Mouse (Mus musculus): Measurements from ENCODE around the gene Hspb6. TPM values are rescaled to one million over a fixed set of nuclear protein-coding genes. Genes with fewer than 3 reads are reported as not detected.

Hspb6 gene
- polyA plus RNA-seq, 1 experiment from 2014 or later, result 24.9 TPM

DNA sequence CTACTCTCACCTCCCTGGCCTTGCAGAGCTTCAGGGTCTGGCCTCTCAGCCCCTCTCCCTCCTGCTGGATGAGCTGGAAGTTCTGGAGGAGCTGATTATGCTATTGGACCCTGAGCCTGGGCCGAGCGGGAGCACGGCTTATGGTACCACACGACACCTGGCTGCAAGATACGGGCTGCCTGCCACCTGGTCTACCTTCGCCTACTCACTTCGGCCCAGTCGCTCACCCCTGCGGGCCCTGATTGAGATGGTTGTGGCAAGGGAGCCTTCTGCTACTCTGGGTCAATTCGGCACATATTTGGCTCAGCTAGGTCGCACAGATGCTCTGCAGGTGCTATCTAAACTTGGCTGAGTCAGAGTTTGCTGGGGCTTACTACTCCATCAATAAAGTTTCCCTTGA, 15.6 kb downstream of the Hspb6 start:
- no peaks in the 10 kb centered on the region for H3K27me3 ChIP-seq (ENCODE audit: insufficient read depth, low read length)
- H3K4me2 ChIP-seq, result no peak overlapping the region
- ATAC-seq (ENCODE audit: insufficient read depth), result no peak
- 81% methylated on average over 11 of the region's 11 CpGs for WGBS
- no peak overlapping the region for H3K4me3 ChIP-seq (ENCODE audit: low read depth, low read length)
- no peak overlapping the region for H3K27ac ChIP-seq (ENCODE audit: low read depth)
- no peaks in the 10 kb centered on the region for H3K9me3 ChIP-seq (ENCODE audit: low read depth, low read length)
- H3K4me1 ChIP-seq (ENCODE audit: insufficient read depth), result no peaks in the 10 kb centered on the region
- no peak overlapping the region for H3K9ac ChIP-seq
- DNase-seq, result no peak
- peaks cover 76% of the 10 kb centered on the region for H3K36me3 ChIP-seq (ENCODE audit: insufficient read depth)
- TF ChIP-seq CTCF (IDR thresholded peaks at IDR 0.05; ENCODE audit: low read depth), result no peak

GRCm38 (mm10) chr7:30572389-30572788, 20.4 kb downstream of the Hspb6 start:
- 90% methylated on average over 5 of the region's 5 CpGs for WGBS
- no peaks in the 10 kb centered on the region for H3K27me3 ChIP-seq (ENCODE audit: insufficient read depth, low read length)
- H3K9ac ChIP-seq, result no peak overlapping the region
- H3K9me3 ChIP-seq (ENCODE audit: low read depth, low read length), result no peaks in the 10 kb centered on the region
- no peak overlapping the region for H3K4me3 ChIP-seq (ENCODE audit: low read depth, low read length)
- DNase-seq, result no peak
- H3K36me3 ChIP-seq (ENCODE audit: insufficient read depth), result peaks cover 94% of the 10 kb centered on the region
- no peaks in the 10 kb centered on the region for H3K4me1 ChIP-seq (ENCODE audit: insufficient read depth)
- no peak overlapping the region for H3K4me2 ChIP-seq
- H3K27ac ChIP-seq (ENCODE audit: low read depth), result no peak overlapping the region
- TF ChIP-seq CTCF (IDR thresholded peaks at IDR 0.05; ENCODE audit: low read depth), result no peak
- ATAC-seq (ENCODE audit: insufficient read depth), result no peak

- ATAC-seq (ENCODE audit: insufficient read depth) (no peak), DNase-seq (no peak)
- Histone ChIP-seq H3K27ac (ENCODE audit: low read depth) (no peak overlapping the region), H3K4me3 (ENCODE audit: low read depth, low read length) (no peak overlapping the region), H3K36me3 (ENCODE audit: insufficient read depth) (peaks cover 97% of the 10 kb centered on the region), H3K9me3 (ENCODE audit: low read depth, low read length) (no peaks in the 10 kb centered on the region), H3K4me2 (no peak overlapping the region), H3K27me3 (ENCODE audit: insufficient read depth, low read length) (no peaks in the 10 kb centered on the region), H3K4me1 (ENCODE audit: insufficient read depth) (no peaks in the 10 kb centered on the region), H3K9ac (no peak overlapping the region)
- no peak for TF ChIP-seq CTCF (IDR thresholded peaks at IDR 0.05; ENCODE audit: low read depth)
- 77% methylated on average over 2 of the region's 2 CpGs for WGBS
Observed at GRCm38 (mm10) chr7:30572969-30573368, 21.0 kb downstream of the Hspb6 start.

DNA sequence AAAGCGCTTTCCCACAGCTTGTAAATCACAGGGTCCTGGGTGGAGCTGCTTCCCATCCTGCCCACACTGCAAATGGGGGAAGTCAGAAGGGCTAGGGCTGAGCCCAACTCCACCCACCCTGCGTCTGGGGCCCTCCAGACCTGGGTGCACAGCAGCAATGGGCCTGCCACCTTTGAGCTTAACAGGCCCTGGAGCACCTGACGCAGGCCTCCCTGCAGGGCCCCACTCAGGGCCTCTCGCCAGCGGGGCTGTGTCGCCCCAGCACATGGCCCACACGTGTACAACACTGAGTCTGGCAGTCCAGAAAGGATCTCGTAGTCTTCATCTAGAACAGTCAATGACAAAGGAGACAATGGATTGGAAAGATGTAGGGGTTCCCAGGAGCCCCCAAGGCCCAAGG, 28.0 kb downstream of the Hspb6 start:
- Histone ChIP-seq H3K9ac (no peak overlapping the region), H3K9me3 (ENCODE audit: low read depth, low read length) (no peaks in the 10 kb centered on the region), H3K4me1 (ENCODE audit: insufficient read depth) (no peaks in the 10 kb centered on the region), H3K27ac (ENCODE audit: low read depth) (no peak overlapping the region), H3K4me2 (no peak overlapping the region), H3K36me3 (ENCODE audit: insufficient read depth) (peaks cover 99% of the 10 kb centered on the region), H3K27me3 (ENCODE audit: insufficient read depth, low read length) (no peaks in the 10 kb centered on the region), H3K4me3 (ENCODE audit: low read depth, low read length) (no peak overlapping the region)
- WGBS, result 89% methylated on average over 8 of the region's 8 CpGs
- ATAC-seq (ENCODE audit: insufficient read depth) (no peak), DNase-seq (no peak)
- TF ChIP-seq CTCF (IDR thresholded peaks at IDR 0.05; ENCODE audit: low read depth), result no peak

GRCm38 (mm10) chr7:30581547-30581946, 29.6 kb downstream of the Hspb6 start:
- H3K27me3 ChIP-seq (ENCODE audit: insufficient read depth, low read length), result no peaks in the 10 kb centered on the region
- no peak for ATAC-seq (ENCODE audit: insufficient read depth)
- H3K4me2 ChIP-seq, result no peak overlapping the region
- no peak overlapping the region for H3K9ac ChIP-seq
- 94% methylated on average over 16 of the region's 16 CpGs for WGBS
- no peak for DNase-seq
- no peaks in the 10 kb centered on the region for H3K4me1 ChIP-seq (ENCODE audit: insufficient read depth)
- no peak overlapping the region for H3K4me3 ChIP-seq (ENCODE audit: low read depth, low read length)
- TF ChIP-seq CTCF (IDR thresholded peaks at IDR 0.05; ENCODE audit: low read depth), result no peak
- H3K36me3 ChIP-seq (ENCODE audit: insufficient read depth), result peaks cover 99% of the 10 kb centered on the region
- no peaks in the 10 kb centered on the region for H3K9me3 ChIP-seq (ENCODE audit: low read depth, low read length)
- no peak overlapping the region for H3K27ac ChIP-seq (ENCODE audit: low read depth)

- H3K9me3 ChIP-seq (ENCODE audit: low read depth, low read length), result no peaks in the 10 kb centered on the region
- no peak for DNase-seq
- H3K4me3 ChIP-seq (ENCODE audit: low read depth, low read length), result no peak overlapping the region
- TF ChIP-seq CTCF (IDR thresholded peaks at IDR 0.05; ENCODE audit: low read depth), result no peak
- no peak overlapping the region for H3K9ac ChIP-seq
- no peak overlapping the region for H3K27ac ChIP-seq (ENCODE audit: low read depth)
- 87% methylated on average over 10 of the region's 10 CpGs for WGBS
- H3K4me1 ChIP-seq (ENCODE audit: insufficient read depth), result no peaks in the 10 kb centered on the region
- H3K27me3 ChIP-seq (ENCODE audit: insufficient read depth, low read length), result no peaks in the 10 kb centered on the region
- no peak overlapping the region for H3K4me2 ChIP-seq
- peaks cover 73% of the 10 kb centered on the region for H3K36me3 ChIP-seq (ENCODE audit: insufficient read depth)
- no peak for ATAC-seq (ENCODE audit: insufficient read depth)
Observed at GRCm38 (mm10) chr7:30584339-30584738, 32.4 kb downstream of the Hspb6 start.

GRCm38 (mm10) chr7:30585170-30585569, 33.2 kb downstream of the Hspb6 start:
- ATAC-seq (ENCODE audit: insufficient read depth) (no peak), DNase-seq (no peak)
- 0 out of 2 replicates have a peak, but pooled peaks cover 3% of the 10 kb centered on the region for H3K4me1 ChIP-seq (ENCODE audit: insufficient read depth)
- H3K27ac ChIP-seq (ENCODE audit: low read depth), result no peak overlapping the region
- H3K27me3 ChIP-seq (ENCODE audit: insufficient read depth, low read length), result no peaks in the 10 kb centered on the region
- no peak overlapping the region for H3K4me2 ChIP-seq
- H3K36me3 ChIP-seq (ENCODE audit: insufficient read depth), result peaks cover 65% of the 10 kb centered on the region
- H3K4me3 ChIP-seq (ENCODE audit: low read depth, low read length), result no peak overlapping the region
- H3K9ac ChIP-seq, result no peak overlapping the region
- TF ChIP-seq CTCF (IDR thresholded peaks at IDR 0.05; ENCODE audit: low read depth), result no peak
- WGBS, result 89% methylated on average over 7 of the region's 7 CpGs
- H3K9me3 ChIP-seq (ENCODE audit: low read depth, low read length), result no peaks in the 10 kb centered on the region

All from lung, embryonic 14.5 days (tissue).